Mouse (Mus musculus) retina, postnatal 1 day (tissue): ENCODE results near the gene Acads.
A peak's percentile ranks its signal among the peaks of the same experiment; 100 is the strongest.
"Not testable (repeated sequence)": the region's sequence is repeated elsewhere in the genome, so short reads cannot be mapped to it uniquely, and the experiment has no call there.

Experiments
- DNase-seq: peaks from one replicate; pipeline ENCODE4 v3.0.0-alpha.2; 2012

Acads gene

DNA sequence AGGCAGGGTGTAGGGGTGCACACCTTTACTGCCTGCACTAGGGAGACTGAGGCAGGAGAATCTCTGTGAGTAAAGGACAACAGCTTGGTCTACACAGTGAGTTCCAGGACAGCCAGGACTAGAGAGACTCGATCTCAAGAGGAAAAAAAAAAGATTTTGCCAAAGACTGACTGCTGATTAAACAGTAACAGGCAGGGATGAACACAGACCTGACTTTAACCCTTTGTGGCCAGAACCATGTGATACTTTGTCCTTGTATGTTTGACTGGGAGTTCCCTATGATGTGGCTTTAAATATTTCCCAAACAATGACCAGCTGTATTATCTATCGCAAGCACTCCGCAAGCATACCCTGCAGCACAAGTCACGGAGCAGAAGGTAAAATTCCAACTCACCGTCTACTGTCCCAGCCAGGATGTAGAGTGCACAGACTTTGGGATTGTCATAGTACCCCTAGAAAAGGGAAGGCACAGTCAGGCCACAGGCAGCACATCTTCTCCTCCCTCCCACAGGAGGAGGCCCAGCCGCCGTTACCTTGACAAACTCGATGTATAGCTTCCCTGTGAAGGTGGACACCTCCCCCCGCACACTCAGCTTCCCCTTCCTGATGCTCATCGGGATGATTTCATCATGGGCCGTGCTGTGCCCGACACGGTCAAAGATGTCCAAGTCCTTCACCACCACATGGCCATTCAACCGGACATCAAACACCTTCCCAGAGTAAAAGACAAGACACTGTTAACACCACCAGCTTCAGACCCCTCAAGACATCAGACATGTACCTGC is 30.7 kb upstream of the Acads start:
- DNase-seq = no peak

DNA sequence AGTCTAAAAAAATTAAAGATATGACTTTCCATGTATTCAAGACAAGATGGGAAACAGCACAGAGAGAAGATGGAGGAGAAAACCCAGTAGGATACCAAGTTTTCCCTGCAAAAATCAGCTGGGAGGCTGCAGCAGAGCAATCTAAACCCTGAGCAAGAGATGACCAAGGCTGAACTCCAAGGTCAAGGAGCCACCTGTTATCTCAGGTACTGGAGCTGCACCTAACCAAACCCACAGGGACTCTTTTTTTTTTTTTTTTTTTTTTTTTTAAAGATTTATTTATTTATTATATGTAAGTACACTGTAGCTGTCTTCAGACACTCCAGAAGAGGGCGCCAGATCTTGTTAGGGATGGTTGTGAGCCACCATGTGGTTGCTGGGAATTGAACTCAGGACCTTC is 29.7 kb upstream of the Acads start:
- not testable (repeated sequence) for DNase-seq

DNA sequence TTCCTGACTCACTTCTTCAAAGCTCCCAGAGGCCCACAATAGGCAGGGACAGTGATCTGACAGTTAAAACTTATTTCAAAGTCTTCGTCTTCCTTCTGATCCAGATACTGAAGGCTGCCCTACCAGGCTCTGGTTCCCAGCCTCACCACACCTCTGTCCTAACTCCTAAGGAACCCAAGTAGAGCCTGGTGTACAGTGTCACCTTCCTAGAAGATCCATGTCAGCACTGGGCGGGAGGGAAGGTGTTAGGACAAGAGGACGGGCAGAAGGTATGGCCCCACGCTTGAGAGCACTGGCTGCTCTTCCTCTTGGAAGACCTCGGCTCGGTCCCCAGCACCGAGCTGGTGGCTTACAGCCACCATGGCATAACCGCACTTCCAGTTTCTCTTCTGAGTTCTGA is 29.2 kb upstream of the Acads start:
- no peak for DNase-seq

DNA sequence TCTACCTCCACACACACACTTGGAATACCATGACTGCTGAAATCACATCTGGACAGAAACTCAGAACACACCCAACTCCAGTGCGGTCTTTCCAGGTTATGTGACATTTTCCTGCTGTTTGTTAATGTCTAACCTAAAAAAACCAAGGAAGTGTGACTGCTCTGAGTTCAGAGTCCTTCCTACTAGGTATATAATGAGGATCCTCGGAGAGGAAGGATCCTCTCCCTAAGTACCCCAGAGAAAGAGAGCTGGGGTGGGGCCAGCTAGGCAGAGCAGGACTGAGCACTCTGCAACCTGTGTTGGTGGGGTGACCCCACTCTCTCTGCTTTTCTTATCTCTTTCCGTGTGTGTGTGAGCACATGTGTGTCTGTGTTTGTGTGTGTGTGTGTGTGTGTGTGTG is 28.2 kb upstream of the Acads start:
- DNase-seq = no peak

DNA sequence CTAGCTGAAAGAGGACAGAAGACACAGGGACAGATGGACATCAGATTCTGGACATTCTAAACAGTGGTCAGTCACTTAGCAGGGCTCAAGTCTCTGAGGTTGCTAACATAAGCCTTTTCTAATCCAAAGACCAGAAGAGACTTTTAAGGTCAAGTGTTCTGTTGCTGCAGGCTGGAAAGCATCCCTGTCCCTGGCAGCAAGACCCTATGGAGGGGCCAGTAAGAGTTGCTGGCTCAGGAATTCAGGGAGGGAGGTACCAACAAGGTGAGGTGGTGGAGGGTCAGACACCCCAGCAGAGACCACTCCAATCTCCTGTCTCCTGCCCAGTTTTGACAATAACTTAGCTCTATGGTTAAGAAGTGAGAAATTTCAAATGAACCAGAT is 27.6 kb upstream of the Acads start:
- DNase-seq = no peak

DNA sequence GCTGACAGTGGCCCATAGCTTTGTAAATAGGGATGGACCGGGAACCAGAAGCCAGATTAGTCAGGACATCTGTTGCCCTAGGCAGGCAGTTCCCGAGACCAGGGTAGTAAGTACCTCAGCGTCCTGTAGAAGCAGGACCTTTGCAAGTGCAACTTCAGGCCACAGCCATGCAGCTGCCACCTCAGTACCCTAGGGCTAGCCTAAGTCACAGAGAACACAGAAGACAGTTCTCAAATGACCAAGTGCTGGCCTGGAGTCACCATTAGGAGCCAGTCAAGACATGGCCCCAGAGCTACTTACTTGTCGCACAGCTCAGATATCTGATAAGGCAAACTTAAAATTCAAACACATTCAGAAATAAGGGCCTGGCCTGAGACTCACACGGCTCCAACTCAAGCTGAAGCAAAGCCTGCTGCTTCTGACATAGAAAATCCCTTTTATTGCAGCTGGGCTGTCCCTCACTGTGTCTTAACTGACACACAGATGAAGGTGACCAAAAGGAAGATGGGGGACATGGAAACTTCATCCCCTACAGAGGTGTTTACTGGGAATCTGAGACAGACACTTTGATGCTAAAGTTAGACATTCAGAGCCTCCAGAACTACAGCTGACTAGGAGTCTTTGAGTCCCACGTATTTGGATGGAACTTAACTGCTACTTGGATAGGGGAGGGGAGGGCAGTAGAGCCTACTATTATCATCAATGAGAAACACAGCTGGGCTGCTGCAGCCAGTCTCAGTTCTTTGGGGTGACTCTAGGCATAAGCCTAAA is 27.0 kb upstream of the Acads start:
- no peak for DNase-seq

DNA sequence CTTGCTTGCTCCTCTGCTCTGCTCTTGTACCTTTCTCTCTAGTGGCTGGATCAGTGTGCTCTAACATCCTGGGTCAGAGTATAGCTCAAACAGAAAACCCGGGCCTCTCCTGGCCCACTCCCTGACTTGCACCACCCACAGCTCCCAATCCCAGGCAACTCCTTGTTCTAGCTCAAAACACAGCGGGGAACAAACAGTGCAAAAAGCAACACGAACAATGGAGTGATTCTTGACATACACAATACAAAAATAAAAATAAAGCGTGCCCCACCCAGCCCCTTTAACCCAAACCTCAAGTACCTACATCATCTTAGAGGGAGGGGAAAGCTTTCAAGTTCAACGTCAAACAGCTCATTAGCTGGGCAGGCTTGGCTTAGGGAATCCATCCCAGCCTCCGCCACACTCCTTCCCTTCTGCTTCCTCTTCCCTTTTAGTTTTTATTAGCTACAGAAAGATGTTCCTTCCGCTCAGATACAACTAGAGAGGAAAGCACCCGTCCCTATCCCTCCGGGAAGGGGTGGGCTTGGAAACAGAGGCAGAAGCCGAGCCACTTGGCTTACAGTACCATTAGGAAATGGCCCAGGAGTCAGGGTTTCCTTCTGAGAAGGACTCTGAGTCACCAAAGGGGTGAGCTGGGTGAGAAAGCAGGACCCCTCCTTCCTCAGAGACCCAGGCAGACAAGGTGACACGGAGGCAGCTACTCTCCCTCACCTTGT is 26.3 kb upstream of the Acads start:
- DNase-seq = no peak

DNA sequence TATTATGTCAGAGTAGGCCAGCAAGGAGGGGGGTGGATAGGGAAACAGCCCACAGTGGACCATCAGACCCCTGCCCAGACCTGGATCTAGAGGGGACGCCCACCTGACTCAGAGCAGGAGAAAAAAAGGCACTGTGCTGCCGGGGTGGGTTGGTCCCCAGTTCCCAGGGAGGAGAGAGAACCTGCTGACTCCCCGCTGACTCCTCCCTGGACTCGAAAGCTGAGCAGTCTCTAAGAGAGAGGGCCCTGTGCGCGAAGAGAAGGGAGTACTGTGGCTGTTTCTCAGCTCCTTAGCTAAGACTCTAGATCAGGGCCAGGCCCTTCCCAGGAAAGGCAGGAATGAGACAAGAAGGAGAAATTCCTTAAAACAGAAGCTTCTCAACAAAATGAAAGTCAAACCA is 25.3 kb upstream of the Acads start:
- no peak for DNase-seq

DNA sequence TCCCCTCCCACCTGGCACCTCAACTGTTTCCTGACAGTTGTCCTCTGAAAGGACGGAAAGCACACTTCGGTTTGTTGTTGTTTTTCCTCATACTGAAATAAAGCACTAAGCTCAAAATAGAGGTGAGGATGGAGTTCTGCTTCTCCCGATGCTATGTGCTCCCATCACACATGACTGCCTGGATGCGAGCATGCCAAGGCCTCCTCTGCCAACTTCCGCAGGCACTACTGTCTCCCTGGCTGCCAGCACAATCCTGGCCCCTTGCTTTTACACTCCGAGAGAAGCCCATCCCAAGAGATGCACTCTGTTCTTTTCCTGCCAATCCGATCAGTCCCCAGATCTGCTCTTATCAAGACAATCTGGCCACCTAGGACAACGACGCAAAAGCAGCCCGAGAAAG is 24.4 kb upstream of the Acads start:
- DNase-seq = no peak

DNA sequence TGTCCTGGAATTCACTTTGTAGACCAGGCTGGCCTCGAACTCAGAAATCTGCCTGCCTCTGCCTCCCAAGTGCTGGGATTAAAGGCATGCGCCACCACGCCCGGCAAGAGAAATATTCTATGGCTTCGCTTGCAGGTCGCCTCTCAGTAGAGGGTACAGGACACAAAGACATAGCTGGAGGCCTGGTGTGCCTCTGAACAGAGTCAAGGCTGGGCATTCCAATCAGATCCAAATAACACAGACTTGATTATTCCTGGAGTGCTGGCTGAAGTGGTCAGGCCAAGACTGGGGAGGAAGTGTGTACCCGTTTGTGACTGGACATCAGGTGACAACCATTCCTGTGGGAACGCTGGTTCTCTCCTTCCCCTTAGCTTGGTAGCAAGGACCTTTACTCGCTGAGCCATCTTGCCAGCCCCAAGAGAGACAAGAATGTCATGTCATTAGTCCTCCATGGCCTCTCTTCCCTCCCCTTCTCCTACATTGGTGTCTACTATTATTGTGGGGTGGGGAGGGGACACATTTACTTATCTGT is 23.1 kb upstream of the Acads start:
- no peak for DNase-seq

DNA sequence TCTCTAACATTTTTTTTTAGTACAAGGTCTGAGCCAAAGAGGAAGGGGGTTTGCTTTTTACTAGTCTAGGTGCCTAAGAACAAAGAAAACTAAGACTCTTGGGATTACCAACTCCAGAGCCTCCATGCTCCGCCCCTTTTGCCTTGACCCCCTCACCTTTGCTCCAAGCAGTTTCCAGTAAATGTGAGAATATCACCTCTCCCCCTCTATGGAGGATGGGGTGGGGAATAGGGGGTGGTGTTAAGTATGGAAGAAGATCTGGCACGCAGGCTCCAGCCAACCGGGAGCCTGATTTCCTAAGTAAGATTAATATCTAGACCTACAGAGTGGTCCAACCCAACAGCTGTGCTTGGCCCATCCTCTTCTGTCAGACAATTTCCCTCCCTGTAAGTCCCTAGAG is 21.6 kb upstream of the Acads start:
- no peak for DNase-seq

DNA sequence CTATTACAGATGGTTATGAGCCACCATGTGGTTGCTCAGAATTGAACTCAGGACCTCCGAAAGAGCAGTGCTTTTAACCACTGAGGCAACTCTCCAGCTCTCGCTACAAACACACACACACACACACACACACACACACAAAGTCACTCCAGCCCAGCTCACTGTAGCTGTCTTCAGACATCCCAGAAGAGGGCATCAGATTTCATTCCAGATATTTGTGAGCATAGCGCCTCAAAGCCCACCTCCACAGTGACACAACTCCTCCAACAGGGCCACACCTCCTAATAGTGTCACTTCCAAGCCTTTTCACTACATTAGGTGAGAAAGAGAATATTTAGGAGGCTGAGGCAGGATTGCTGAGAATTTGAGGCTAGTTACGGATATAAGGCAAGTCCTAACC is 20.0 kb upstream of the Acads start:
- DNase-seq = no peak

DNA sequence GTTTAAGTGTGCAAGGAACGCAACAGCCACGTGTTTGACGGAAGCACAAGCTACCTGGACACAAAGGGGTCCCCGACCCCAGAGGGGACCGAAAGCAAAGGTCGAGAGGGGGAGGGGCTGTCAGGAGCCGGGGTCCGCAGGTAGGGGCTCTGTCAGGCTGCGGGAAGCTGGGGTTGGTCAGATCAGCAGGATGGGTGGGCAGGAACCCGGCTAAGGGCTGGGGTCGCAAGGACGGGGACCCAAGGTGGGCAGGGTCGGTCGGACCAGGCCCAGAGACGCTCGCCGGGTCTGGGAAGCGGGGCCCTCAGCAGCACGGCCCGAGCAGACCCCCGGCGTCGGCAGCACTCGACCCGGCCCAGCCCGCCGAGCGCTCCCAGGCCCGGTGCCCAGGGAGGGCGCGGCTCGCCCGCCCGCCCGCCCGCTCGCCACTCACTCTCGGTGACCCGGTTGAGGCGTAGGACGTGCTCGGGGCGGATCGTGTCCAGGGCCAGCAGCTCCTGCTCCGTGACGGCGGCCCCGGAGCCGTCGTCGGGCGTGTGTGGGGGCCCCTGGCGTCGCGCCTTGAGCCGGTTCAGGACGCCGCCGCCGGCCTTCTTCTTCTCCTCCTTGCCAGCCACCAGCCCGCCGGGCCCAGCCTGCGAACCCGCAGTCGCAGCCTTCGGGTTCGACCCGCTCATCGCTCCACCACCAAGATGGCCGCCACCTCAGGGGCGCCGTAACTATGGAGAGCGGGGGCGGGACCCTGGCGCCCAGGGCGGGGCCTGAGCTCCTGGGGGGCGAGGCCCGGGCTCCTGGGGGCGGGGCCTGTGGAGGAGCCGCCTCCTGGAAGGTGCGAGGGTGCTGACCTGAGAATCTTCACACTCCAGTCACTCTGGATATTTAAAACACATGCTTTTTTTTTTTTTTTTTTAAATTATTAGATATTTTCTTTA is 15.4 kb upstream of the Acads start, which contains the start of gene Unc119b:
Gene Unc119b (minus strand): TSS at position 742 of the 932 bp plus-strand sequence.
- DNase-seq = peak; percentile 90

DNA sequence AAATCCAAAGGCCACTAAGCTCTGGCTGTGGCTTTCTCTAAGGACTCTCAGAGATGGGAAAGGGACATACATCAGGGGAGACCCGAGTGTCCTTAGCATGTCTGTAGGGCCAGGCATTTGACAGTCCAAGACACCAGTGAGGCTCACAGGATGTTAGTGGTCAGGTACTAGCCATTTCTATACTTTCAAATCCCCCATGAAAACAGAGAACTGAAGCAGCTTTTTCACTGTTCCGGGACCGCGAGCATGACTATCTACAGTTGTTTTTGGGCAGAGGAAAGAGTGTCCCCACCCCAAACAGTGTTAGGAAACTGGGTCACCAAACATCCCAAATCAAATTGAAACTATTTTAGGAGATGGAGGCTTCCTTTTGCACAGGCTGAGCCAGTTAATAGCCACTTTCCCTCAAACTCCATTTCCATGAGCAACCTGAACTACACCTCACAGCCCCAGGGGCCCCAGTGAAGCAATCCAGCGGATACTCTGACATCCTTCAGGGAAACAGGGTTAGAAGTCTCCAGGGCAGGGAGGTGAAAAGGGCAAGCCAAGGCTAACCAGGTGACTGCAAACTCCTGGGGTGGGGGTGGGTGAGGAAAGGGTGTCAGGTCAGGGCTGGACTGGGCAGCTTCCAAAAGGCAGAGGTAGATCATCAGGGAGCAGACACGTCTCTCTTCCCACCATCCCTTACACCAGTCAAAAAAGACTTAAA is 14.4 kb upstream of the Acads start:
- DNase-seq = no peak

DNA sequence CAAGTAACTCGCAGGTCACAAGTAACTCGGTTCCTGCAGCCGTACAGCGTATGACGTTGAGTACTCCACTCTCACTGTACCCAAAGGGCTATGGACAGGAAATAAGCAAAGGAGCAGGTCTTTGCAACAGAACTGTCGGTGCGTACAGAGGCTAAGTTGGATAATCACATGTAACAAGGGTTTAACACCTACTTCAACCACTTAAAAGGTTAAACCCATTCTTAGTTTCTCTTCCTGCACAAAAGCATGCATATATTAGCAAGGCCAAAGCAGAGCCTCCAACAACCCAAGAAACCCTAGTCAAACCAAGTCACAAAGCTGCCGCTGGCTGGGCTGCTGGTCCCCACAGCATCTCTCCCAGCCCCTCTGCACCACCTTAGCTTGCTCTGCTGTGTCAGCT is 13.3 kb upstream of the Acads start:
- no peak for DNase-seq

DNA sequence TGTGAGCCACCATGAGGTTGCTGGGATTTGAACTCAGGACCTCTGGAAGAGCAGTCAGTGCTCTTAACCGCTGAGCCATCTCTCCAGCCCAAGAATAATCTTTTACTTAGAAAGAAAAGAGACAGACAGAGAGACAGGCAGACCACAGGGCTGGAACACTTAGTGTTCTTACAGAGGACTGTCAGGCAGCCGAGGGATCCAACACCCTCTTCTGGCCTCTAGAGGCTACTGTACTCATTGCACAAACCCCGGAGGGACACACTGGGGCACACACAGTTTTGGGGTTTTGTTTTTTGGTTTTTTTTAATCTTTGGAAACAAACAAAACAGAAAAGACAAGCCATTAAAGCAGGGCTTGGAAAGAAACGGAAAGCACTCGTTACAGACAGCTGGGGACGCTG is 10.2 kb upstream of the Acads start:
- no peak for DNase-seq

DNA sequence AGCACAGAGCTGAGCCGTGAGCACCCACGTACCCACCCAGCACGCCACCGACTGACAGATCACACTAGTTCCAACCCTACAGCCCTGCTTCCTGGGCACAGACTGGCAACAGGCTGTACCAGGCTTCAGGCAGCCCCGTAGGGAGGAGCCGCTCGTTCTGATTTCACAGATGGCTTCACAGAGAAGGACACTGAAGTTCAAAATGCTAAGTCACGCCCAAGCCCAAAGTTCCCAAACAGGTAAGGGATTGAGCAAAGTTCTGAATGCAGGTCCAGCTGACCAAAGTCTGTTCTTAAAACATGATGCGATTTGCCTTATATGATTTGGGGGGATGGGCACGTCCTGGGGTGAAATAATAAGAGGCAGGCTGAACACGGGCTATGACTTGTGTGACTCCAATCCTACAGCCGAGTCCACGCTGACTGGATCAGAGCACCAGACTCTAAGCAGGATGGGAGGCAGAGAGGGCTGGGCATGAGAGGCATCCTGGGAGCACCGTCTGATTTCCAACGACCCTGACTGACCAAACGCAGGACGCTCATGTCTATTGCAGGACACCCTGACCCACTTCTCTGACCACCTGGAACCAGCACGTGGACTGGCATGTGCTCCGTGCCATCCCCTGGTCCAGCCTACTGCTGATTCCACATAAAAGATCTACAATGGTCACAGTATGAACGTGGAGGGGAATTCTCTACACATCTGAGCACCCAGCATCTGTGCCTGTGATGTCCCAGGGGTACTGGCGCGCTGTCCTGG is 8.5 kb upstream of the Acads start:
- DNase-seq = no peak

DNA sequence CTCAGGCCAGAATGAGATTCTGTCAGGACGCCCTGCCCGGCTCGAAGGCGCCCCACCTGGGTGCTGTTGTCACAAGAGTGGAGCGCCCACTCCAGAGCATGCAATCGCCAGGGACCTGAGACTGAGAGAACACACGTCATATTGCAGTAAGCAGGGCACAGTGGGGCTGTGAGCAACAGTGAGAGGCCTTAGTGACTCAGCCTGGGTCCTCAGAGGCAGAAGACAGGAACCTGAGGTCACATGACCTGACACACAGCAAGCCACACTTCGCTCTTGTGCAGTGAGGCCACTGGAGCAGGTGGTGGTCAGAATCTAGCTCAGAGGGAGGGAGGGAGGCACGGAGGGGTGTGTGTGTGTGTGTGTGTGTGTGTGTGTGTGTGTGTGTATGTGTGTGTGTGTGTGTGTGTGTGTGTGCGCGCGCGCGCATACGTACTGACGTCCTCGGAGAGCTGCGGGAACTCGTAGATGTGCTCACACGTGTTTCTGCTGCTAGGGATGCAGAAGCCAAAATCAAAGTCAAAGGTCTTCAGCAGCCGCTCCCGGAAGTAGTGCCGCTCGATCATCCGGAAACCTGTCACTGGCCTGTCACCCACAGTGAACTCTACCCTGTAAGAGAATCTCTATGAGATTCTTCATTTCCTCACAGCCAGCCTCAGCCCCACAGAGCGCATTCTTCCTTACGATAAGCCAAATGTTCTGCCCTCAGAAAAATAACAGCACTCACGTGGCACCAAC is 7.6 kb upstream of the Acads start:
- no peak for DNase-seq

DNA sequence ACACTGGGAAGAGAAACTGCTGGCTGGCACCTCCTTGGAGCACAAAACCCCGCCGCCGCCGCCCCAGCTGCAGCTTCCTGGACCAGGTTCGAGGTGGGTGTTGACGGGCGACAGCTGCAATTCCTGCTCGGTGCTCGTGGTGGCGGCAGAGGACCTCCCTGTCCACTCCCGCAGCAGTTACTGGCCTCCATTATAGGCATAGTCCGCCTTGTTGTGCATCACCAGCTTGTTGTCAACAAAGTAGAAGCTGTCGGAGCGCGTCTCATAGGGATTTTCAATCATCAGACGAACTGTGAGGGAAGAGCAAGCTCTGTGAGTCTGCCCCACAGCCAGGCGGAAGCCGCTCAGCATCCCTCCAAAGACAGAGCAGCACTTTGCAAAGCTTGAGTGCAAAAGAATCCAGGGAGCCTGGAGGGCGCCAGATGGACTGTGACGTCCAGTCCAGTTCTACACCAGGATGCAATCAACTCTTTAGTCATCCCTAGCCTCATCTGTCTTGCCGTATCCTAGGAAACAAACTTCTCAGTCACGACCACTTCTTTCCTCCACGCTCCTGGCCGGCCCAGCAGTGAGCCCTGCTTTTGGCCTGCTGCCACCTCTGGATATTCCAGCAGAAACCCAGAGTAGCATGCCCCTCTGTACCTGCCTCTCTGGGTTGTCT is 6.2 kb upstream of the Acads start:
- DNase-seq = peak; percentile 88

DNA sequence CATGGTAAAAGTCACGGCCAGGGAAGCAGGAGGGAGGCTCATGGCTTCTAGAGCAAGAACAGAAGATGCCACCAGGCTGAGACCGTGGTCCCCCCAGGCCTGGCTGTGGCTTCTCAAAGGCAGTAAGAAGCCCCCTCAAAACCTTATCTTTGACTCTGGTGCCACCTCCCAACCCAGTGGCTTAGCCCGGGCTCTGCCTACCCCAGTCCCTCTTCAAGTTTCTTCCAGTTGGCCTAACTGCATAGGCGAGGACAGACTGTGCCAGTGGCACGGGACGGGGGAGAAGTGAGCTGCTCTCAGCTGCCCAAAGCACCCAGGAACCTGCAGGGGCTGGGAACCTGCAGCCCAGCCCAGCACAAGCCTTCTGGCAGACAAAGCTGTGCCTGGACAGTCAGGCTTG is 5.5 kb upstream of the Acads start:
- DNase-seq = no peak
